Mouse (Mus musculus): ENCODE measurements around the gene Ehd2.

- TF ChIP-seq CTCF (conservative IDR thresholded peaks at IDR 0.05; ENCODE audit: insufficient read depth, insufficient read length, low read depth, low read length): no peak
- TF ChIP-seq POLR2A (IDR thresholded peaks at IDR 0.05; ENCODE audit: low read depth, low read length): no peak
Observed at GRCm38 (mm10) chr7:15944311-15944710, 23.1 kb downstream of the Ehd2 start.
